ENCODE assay signal across 10 mouse cellular contexts in genomic region chr11:79047180-79047727, GRCm38 (mm10).
DNase-seq lines count a peak whose midpoint lies in the region; ATAC-seq and TF ChIP-seq lines count a peak whose summit lies in the region.
"Had no signal": no experiment of that assay in that cellular context is flagged by ENCODE, and none has a peak within 500 bp of the region (broad histone marks: within the 10 kb centered on the region; RNA-seq: fewer than 3 reads in every experiment).

No protein-coding gene starts in this region.

- no peak for ATAC-seq in lung, embryonic 15.5 days (ENCODE audit: borderline replicate concordance, extremely low read depth, low FRiP score, low TSS enrichment)
- ATAC-seq in embryonic facial prominence, embryonic 13.5 days (ENCODE audit: insufficient number of reproducible peaks, insufficient read depth, low FRiP score, low TSS enrichment, low read depth) = no peak
- ATAC-seq in limb, embryonic 15.5 days (ENCODE audit: insufficient number of reproducible peaks, low FRiP score, low TSS enrichment, low read depth) = no peak
- ATAC-seq: CD4-positive, CD25-positive, alpha-beta regulatory T cell, adult 4 months had no signal

- TF ChIP-seq POLR2A in heart, adult 2 months (IDR thresholded peaks at IDR 0.05; ENCODE audit: insufficient read depth, low read depth, low read length) = no peak

- intact Hi-C loops in heart, adult 2 months (cut with DNase I) = no loop called here
- intact Hi-C loops in heart, postnatal 10 days (cut with DNase I) = no loop called here

- H3K4me1 ChIP-seq in heart, adult 2 months (ENCODE audit: control insufficient read depth, insufficient read depth, low read length) = peaks cover 8% of the 10 kb centered on the region; the same call in 1 of the 2 replicates
- peaks cover 10% of the 10 kb centered on the region; the same call in 1 of the 2 replicates for H3K4me1 ChIP-seq in lung, embryonic 15.5 days
- H3K4me1 ChIP-seq in embryonic facial prominence, embryonic 13.5 days = peaks cover 13% of the 10 kb centered on the region
- H3K4me1 ChIP-seq in limb, embryonic 15.5 days = peaks cover 9% of the 10 kb centered on the region

- H3K9ac ChIP-seq in heart, adult 2 months (ENCODE audit: low read depth, low read length) = no peak overlapping the region
- no peak overlapping the region for H3K9ac ChIP-seq in lung, embryonic 15.5 days
- H3K9ac ChIP-seq in embryonic facial prominence, embryonic 13.5 days = peak overlapping the region; percentile 49
- no peak overlapping the region for H3K9ac ChIP-seq in limb, embryonic 15.5 days

- no peaks in the 10 kb centered on the region for H3K79me2 ChIP-seq in heart, adult 2 months (replicated peaks; ENCODE audit: control insufficient read depth, insufficient read depth, low read length)

- H3K4me3 ChIP-seq in heart, adult 2 months = no peak overlapping the region
- no peak overlapping the region for H3K4me3 ChIP-seq in lung, embryonic 15.5 days
- no peak overlapping the region for H3K4me3 ChIP-seq in embryonic facial prominence, embryonic 13.5 days
- no peak overlapping the region for H3K4me3 ChIP-seq in limb, embryonic 15.5 days

- no peak for TF ChIP-seq EP300 in heart, adult 2 months (IDR thresholded peaks at IDR 0.05; ENCODE audit: insufficient read depth, low read depth, low read length)

- no peaks in the 10 kb centered on the region for H3K9me3 ChIP-seq in lung, embryonic 15.5 days
- H3K9me3 ChIP-seq in embryonic facial prominence, embryonic 13.5 days = peaks cover 4% of the 10 kb centered on the region; the same call in 1 of the 2 replicates
- no peaks in the 10 kb centered on the region for H3K9me3 ChIP-seq in limb, embryonic 15.5 days

- no peak for TF ChIP-seq CTCF in heart, adult 2 months (IDR thresholded peaks at IDR 0.05)

- WGBS in heart, adult 2 months = 59% methylated on average over 11 of the region's 11 CpGs
- 64% methylated on average over 11 of the region's 11 CpGs for WGBS in lung, embryonic 15.5 days
- 55% methylated on average over 11 of the region's 11 CpGs for WGBS in embryonic facial prominence, embryonic 13.5 days
- 56% methylated on average over 11 of the region's 11 CpGs for WGBS in limb, embryonic 15.5 days

- no peaks in the 10 kb centered on the region for H3K36me3 ChIP-seq in heart, adult 2 months (ENCODE audit: control insufficient read depth, insufficient read depth, low read length)
- peaks cover 7% of the 10 kb centered on the region; the same call in 1 of the 2 replicates for H3K36me3 ChIP-seq in lung, embryonic 15.5 days
- H3K36me3 ChIP-seq in embryonic facial prominence, embryonic 13.5 days = peaks cover 37% of the 10 kb centered on the region
- H3K36me3 ChIP-seq in limb, embryonic 15.5 days = peaks cover 37% of the 10 kb centered on the region

- no peaks in the 10 kb centered on the region for H3K27me3 ChIP-seq in heart, adult 2 months (ENCODE audit: control insufficient read depth, insufficient read depth, low read length)
- H3K27me3 ChIP-seq in lung, embryonic 15.5 days = no peaks in the 10 kb centered on the region
- no peaks in the 10 kb centered on the region for H3K27me3 ChIP-seq in embryonic facial prominence, embryonic 13.5 days
- H3K27me3 ChIP-seq in limb, embryonic 15.5 days = no peaks in the 10 kb centered on the region

- DNase-seq in heart, adult 2 months = no peak
- DNase-seq in heart, postnatal 10 days = no peak
- no peak for DNase-seq in lung, adult 18-20 months
- no peak for DNase-seq in frontal cortex, postnatal 14 days (ENCODE audit: low spot score in 2 of 2)
- DNase-seq in liver = no peak
- DNase-seq: thymus, adult 2 months had no signal

- no peak overlapping the region for H3K4me2 ChIP-seq in lung, embryonic 15.5 days
- H3K4me2 ChIP-seq in embryonic facial prominence, embryonic 13.5 days = no peak overlapping the region
- no peak overlapping the region for H3K4me2 ChIP-seq in limb, embryonic 15.5 days

- H3K27ac ChIP-seq in heart, adult 2 months = peak overlapping the region; percentile 59
- H3K27ac ChIP-seq in lung, embryonic 15.5 days = 0 out of 2 replicates have a peak overlapping the region, but pooled peaks have one; percentile 39
- H3K27ac ChIP-seq in embryonic facial prominence, embryonic 13.5 days = peak overlapping the region; percentile 44
- peak overlapping the region; percentile 69 for H3K27ac ChIP-seq in limb, embryonic 15.5 days
